Mouse (Mus musculus): ENCODE results near the gene Hspd1. TPM values are rescaled to one million over a fixed set of nuclear protein-coding genes. Genes with fewer than 3 reads are reported as not detected.
A peak's percentile ranks its signal among the peaks of the same experiment; 100 is the strongest.
"Not testable (repeated sequence)": the region's sequence is repeated elsewhere in the genome, so short reads cannot be mapped to it uniquely, and the experiment has no call there.

Gene Hspd1
- total RNA-seq (2015) (326 and 327 TPM in 2 replicates), total RNA-seq (2017) (523 and 628 TPM in 2 replicates)

DNA sequence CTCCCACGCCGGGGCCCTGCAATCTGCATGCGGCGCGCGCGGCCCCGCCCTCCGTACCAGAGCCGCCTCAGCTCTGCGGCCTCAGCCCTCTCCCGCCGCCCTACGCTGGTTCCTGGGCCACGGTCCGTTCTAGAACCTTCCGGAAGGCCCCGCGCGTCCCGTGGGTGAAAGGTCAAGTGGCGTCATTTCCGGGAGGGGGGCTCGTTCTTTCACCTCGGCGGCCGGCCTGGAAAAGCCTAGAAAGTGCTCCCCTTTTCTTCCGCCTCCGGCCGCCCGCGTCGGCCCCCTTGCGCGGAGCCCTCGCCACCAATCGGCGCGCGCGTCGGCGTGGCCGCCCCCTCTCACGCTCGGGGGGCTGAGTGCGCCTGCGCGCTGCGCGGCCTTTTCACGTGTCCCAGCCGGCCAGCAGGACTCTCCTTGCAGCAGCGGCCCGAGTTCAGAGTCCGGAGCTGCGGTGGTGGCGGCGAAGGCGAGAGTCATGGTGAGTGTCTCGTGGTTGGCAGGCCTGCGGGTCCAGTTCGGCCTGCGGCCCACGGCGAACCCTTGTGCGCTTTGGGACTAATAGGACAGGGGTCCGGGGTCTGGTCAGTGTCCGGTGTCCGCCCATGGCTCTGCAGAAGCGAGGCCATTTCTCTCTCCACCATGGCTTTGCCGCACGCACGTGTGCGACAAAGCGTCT is at the start of gene Hspd1, which contains the start of gene Hspe1:
Gene Hspd1, minus strand, starts transcription at position 312 of the 679 bp plus-strand sequence.
Gene Hspe1, plus strand, starts transcription at position 201 of the 679 bp plus-strand sequence.
- ATAC-seq (replicated peaks; ENCODE audit: poor library complexity) = peak; percentile 81

DNA sequence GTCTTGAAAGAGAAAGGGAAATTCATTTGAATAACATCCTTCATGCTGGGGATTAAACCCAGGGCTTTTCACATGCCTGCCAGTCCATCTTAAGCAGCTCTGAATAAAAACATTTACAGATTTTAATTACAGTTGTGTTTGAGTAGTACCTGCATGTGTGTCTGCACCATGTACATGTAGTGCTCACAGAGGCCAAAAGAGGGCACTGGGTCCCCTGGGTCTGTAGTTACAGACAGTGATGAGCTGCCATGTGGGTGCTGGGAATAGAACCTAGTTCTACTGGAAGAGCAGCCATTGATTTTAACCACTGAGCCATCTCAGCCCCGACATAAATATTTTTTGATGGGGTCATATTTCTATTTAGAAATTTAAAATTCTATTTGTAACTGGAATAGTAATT is 47.8 kb upstream of the Hspd1 start:
- ATAC-seq (replicated peaks; ENCODE audit: poor library complexity) = no peak

GRCm38 (mm10) chr1:55134301-55134700 is 46.3 kb upstream of the Hspd1 start:
- no peak for ATAC-seq (replicated peaks; ENCODE audit: poor library complexity)

DNA sequence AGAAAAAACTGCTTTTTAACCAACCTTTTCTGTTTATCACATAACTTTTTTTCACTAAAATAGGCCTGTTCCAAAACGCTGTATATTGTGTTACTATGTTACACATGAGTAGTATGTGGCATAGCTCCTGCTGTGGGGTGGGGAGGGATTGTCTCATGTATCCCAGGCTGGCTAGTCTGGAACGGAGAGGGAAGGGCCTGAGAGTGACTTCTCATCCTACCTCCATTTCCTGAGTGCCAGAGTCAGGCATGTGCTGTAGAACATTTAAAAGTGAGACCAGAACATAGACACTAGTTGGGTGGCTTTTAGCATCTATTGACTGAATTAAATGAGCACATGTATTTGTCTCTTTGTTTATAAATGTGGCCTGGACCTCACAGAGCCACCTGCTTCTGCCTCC is 45.1 kb upstream of the Hspd1 start:
- no peak for ATAC-seq (replicated peaks; ENCODE audit: poor library complexity)

- ATAC-seq (replicated peaks; ENCODE audit: poor library complexity) = no peak
Measured at GRCm38 (mm10) chr1:55132308-55132707, 44.3 kb upstream of the Hspd1 start.

GRCm38 (mm10) chr1:55131424-55132014 is 43.5 kb upstream of the Hspd1 start:
- ATAC-seq (replicated peaks; ENCODE audit: poor library complexity) = peak; percentile 32

GRCm38 (mm10) chr1:55130943-55131401 is 42.9 kb upstream of the Hspd1 start, which contains the start of gene Mob4:
Gene Mob4 (plus strand): TSS chr1:55131231.
- peak; percentile 90 for ATAC-seq (replicated peaks; ENCODE audit: poor library complexity)

GRCm38 (mm10) chr1:55130190-55130916 is 42.3 kb upstream of the Hspd1 start:
- ATAC-seq (replicated peaks; ENCODE audit: poor library complexity) = peak; percentile 5

GRCm38 (mm10) chr1:55129716-55130115 is 41.7 kb upstream of the Hspd1 start:
- ATAC-seq (replicated peaks; ENCODE audit: poor library complexity) = 0 out of 2 replicates have a peak, but pooled peaks have one; percentile 1

- ATAC-seq (replicated peaks; ENCODE audit: poor library complexity) = not testable (repeated sequence)
Measured at GRCm38 (mm10) chr1:55124136-55124535, 36.1 kb upstream of the Hspd1 start.

DNA sequence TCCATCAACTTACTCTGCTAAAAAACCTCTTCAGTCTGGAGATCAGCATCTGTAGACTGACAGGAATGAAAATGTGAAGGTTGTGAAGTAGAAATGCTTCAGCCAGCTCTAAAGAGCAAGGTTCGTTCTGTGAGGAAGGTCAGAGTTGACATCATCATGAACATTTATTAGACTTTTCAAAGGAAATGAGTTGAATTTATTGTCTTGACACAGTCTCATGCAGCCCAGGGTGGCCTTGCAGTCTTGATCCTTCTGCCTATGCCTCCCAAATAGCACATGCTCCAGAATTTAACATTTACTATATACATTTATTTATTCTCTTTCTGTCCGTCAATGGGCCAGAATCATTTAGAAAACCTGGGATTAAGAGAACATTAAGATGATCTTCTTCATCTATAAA is 35.5 kb upstream of the Hspd1 start:
- ATAC-seq (replicated peaks; ENCODE audit: poor library complexity) = no peak

GRCm38 (mm10) chr1:55123046-55123445 is 35.0 kb upstream of the Hspd1 start:
- ATAC-seq (replicated peaks; ENCODE audit: poor library complexity) = no peak

DNA sequence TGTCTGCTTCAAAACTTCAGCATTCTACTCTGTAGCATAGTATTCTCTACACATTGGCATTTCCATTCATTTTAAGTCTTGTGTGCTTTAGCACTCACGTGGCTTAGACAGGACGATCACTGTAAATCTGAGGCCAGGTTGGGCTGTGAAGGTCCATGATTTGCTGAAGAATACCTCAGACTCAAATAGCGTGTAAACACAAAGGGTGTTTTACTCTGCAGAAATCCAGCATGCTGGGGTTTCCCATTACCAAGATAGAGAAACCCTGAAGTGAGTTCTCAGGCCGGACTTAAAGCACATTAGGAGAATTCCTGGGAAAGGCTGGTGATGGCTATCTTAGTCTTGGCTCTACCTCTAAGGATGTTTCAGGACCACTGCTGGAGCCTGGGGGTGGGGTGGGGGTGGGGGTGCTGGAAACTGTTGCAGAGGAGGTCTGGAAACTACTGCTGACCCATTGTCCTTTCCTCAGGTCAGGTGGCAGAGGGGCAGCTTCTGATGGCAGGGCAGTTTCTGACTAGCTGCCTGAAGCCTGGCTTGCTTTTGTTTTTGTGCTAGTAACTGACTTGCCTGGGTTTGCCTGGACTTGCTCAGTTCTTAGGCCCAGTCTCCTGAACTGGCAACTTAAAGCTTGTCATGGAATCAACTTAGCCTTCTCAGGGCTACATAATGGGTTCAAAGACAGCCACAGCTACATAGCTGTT is 21.2 kb upstream of the Hspd1 start:
- no peak for ATAC-seq (replicated peaks; ENCODE audit: poor library complexity)

DNA sequence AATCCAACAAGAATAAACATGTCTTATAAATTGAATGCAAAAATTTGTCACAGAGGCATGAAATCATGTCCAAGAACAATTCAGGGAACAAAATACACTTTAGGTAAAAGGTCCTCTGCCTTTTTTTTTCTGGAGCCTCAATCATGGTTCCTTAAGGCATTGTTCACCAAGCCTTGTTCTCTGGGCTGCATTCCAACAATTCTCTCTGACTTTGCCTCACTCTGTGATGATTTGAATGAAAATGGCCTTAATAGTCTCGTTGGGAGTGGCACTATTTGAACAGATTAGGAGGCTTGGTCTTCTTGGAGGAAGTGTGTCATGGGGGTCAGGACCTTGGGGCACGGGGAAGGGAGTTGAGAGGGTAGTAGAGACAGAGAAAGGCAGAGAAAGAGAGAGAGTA is 20.4 kb upstream of the Hspd1 start:
- no peak for ATAC-seq (replicated peaks; ENCODE audit: poor library complexity)

DNA sequence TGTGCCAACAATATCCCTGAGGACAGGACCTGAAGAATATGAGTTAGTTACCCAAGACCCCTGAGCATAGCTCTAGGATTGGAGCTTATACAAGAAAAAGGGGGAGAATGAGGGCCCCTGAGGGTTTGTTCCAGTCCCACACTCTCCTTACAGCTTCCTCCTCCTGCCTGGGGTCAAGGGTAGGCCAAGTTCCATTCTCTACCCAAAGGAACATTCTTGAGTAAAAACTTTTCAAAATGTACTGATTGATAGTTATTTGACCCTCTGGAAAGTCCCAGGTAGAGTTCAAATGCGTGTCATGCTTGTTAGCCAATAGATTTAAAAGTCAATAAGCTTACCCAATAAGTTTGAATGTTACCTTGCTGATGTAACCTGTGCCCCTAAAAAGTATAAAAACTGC is 19.6 kb upstream of the Hspd1 start:
- no peak for ATAC-seq (replicated peaks; ENCODE audit: poor library complexity)

GRCm38 (mm10) chr1:55106919-55107585 is 19.0 kb upstream of the Hspd1 start:
- ATAC-seq (replicated peaks; ENCODE audit: poor library complexity) = no peak

DNA sequence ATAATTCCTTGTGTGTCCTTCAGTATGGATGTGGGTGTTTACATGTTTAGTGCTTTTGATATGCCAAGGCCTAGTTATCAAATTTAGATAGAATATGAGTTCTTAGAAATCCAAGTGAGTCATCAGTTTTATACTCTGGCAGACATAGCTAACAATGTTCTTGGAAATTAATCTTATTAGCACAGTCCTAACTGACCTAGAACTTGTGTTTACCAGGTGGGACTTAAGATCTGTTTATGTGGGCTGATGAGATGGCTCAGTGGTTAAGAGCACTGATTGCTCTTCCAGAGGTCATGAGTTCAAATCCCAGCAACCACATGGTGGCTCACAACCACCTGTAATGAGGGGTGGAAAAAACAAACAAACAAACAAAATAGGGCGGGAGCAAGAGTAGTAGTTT is 4.4 kb upstream of the Hspd1 start:
- no peak for ATAC-seq (replicated peaks; ENCODE audit: poor library complexity)

- ATAC-seq (replicated peaks; ENCODE audit: poor library complexity) = no peak
Measured at GRCm38 (mm10) chr1:55092056-55092455, 4.0 kb upstream of the Hspd1 start.

- no peak for ATAC-seq (replicated peaks; ENCODE audit: poor library complexity)
Measured at GRCm38 (mm10) chr1:55089498-55090064, 1.5 kb upstream of the Hspd1 start.
